Mouse (Mus musculus): ENCODE measurements at regions not wholly inside any gene's neighbourhood (a gene's known extent, or its start where the extent isn't known, plus 50 kb on each side); places are given as distances from the start of the nearest gene placed in this dataset.

GRCm38 (mm10) chr2:27624656-27625366, 51.4 kb upstream of the Rxra start:
- TF ChIP-seq CTCF (IDR thresholded peaks at IDR 0.05; ENCODE audit: extremely low read depth, insufficient read length, insufficient replicate concordance, low read depth, low read length) (no peak), POLR2A (IDR thresholded peaks at IDR 0.05; ENCODE audit: low read depth, low read length) (no peak)
